Mouse (Mus musculus) splenic B cell, adult 2 months (primary cell): ENCODE results near the gene Abcb8.

Source experiments
- DNase-seq: peaks from one replicate; pipeline ENCODE4 v3.0.0-alpha.2; 2011; ENCODE audit warnings: low read depth, low spot score
- H3K27me3 ChIP-seq: 2 replicates; pipeline ENCODE4 v1.6.1; 2012; ENCODE audit warnings: mild to moderate bottlenecking, low read length, moderate library complexity, mixed read lengths; ENCODE audit not compliant: control insufficient read depth, poor library complexity, insufficient read depth, severe bottlenecking
- H3K36me3 ChIP-seq: 2 replicates; pipeline ENCODE4 v1.6.1; 2012; ENCODE audit warnings: mild to moderate bottlenecking, low read length, moderate library complexity, mixed read lengths; ENCODE audit not compliant: control insufficient read depth, poor library complexity, insufficient read depth, severe bottlenecking

Gene Abcb8

GRCm38 (mm10) chr5:24357461-24357860 is 36.0 kb upstream of the Abcb8 start:
- Histone ChIP-seq H3K27me3 (no peaks in the 10 kb centered on the region), H3K36me3 (no peaks in the 10 kb centered on the region)
- DNase-seq = peak; percentile 83

- no peaks in the 10 kb centered on the region for H3K36me3 ChIP-seq
- DNase-seq = peak; percentile 83
- H3K27me3 ChIP-seq = no peaks in the 10 kb centered on the region
These were observed 32.5 kb upstream of the Abcb8 start for GRCm38 (mm10) chr5:24360792-24361454.

GRCm38 (mm10) chr5:24363467-24363866 is 30.0 kb upstream of the Abcb8 start:
- H3K27me3 ChIP-seq = no peaks in the 10 kb centered on the region
- H3K36me3 ChIP-seq = no peaks in the 10 kb centered on the region
- DNase-seq = no peak

GRCm38 (mm10) chr5:24364061-24364460 is 29.4 kb upstream of the Abcb8 start:
- no peaks in the 10 kb centered on the region for H3K36me3 ChIP-seq
- no peak for DNase-seq

GRCm38 (mm10) chr5:24364508-24364907 is 29.0 kb upstream of the Abcb8 start, which contains the start of gene Nos3:
Nos3 (plus strand) TSS chr5:24364810.
- Histone ChIP-seq H3K27me3 (no peaks in the 10 kb centered on the region), H3K36me3 (no peaks in the 10 kb centered on the region)
- DNase-seq = no peak

More at GRCm38 (mm10) chr5:24364061-24364460, 29.4 kb upstream of the Abcb8 start:
- H3K27me3 ChIP-seq = no peaks in the 10 kb centered on the region

- H3K27me3 ChIP-seq = no peaks in the 10 kb centered on the region
- H3K36me3 ChIP-seq = no peaks in the 10 kb centered on the region
- DNase-seq = no peak
These were observed 28.5 kb upstream of the Abcb8 start for GRCm38 (mm10) chr5:24364963-24365362.

GRCm38 (mm10) chr5:24365528-24365927 is 27.9 kb upstream of the Abcb8 start:
- no peak for DNase-seq
- Histone ChIP-seq H3K36me3 (no peaks in the 10 kb centered on the region), H3K27me3 (no peaks in the 10 kb centered on the region)

- Histone ChIP-seq H3K36me3 (no peaks in the 10 kb centered on the region), H3K27me3 (no peaks in the 10 kb centered on the region)
- no peak for DNase-seq
These were observed 27.0 kb upstream of the Abcb8 start for GRCm38 (mm10) chr5:24366426-24366825.

GRCm38 (mm10) chr5:24369767-24370166 is 23.7 kb upstream of the Abcb8 start:
- no peaks in the 10 kb centered on the region for H3K27me3 ChIP-seq
- no peak for DNase-seq

GRCm38 (mm10) chr5:24373807-24374206 is 19.7 kb upstream of the Abcb8 start:
- no peak for DNase-seq
- no peaks in the 10 kb centered on the region for H3K36me3 ChIP-seq
- H3K27me3 ChIP-seq = no peaks in the 10 kb centered on the region

More at GRCm38 (mm10) chr5:24369767-24370166, 23.7 kb upstream of the Abcb8 start:
- H3K36me3 ChIP-seq = no peaks in the 10 kb centered on the region

- no peaks in the 10 kb centered on the region for H3K36me3 ChIP-seq
- H3K27me3 ChIP-seq = no peaks in the 10 kb centered on the region
- no peak for DNase-seq
These were observed 19.2 kb upstream of the Abcb8 start for GRCm38 (mm10) chr5:24374216-24374615.

GRCm38 (mm10) chr5:24374666-24375328 is 18.7 kb upstream of the Abcb8 start:
- H3K27me3 ChIP-seq = no peaks in the 10 kb centered on the region
- DNase-seq = no peak
- H3K36me3 ChIP-seq = no peaks in the 10 kb centered on the region

GRCm38 (mm10) chr5:24378700-24379099 is 14.8 kb upstream of the Abcb8 start:
- no peaks in the 10 kb centered on the region for H3K27me3 ChIP-seq
- no peak for DNase-seq
- no peaks in the 10 kb centered on the region for H3K36me3 ChIP-seq

GRCm38 (mm10) chr5:24379501-24379900 is 14.0 kb upstream of the Abcb8 start:
- H3K36me3 ChIP-seq = no peaks in the 10 kb centered on the region
- no peak for DNase-seq
- no peaks in the 10 kb centered on the region for H3K27me3 ChIP-seq

- H3K27me3 ChIP-seq = no peaks in the 10 kb centered on the region
- DNase-seq = no peak
- H3K36me3 ChIP-seq = no peaks in the 10 kb centered on the region
These were observed 13.0 kb upstream of the Abcb8 start for GRCm38 (mm10) chr5:24380499-24380898.
